Mouse (Mus musculus) neural tube, embryonic 11.5 days (tissue): Measurements from ENCODE around the gene Olfr285. TPM values are rescaled to one million over a fixed set of nuclear protein-coding genes. Genes with fewer than 3 reads are reported as not detected.

ENCODE experiments used
- polyA plus RNA-seq: library from polyadenylated mRNA; unstranded; fragments of >200 nt; fragmentation: Nextera tagmentation; extraction: Ambion mirVana; gene quantifications from 2 replicates; pipeline ENCODE4 v1.2.1, GENCODE M21; 2014

The Olfr285 gene
- polyA plus RNA-seq, 1 experiment from 2014 or later: not detected

Other genes with a start within 250 kb of the Olfr285 start
- 36.2 and 41.3 TPM in 2 replicates for gene Pfkm, start 224.8 kb downstream of the Olfr285 start, polyA plus RNA-seq
- gene Senp1, start 223.6 kb downstream of the Olfr285 start, polyA plus RNA-seq: 40.1 and 41.0 TPM in 2 replicates
- gene Asb8, start 151.7 kb downstream of the Olfr285 start, polyA plus RNA-seq: 50.7 and 58.1 TPM in 2 replicates
- 10.3 and 12.2 TPM in 2 replicates for gene Ccdc184, start 150.2 kb downstream of the Olfr285 start, polyA plus RNA-seq
- not detected in 2 replicates for gene Olfr288, start 121.8 kb downstream of the Olfr285 start, polyA plus RNA-seq
- not detected in 2 replicates for gene Gm44579, start 96.4 kb downstream of the Olfr285 start, polyA plus RNA-seq
- not detected in 2 replicates for gene Olfr287, start 96.3 kb downstream of the Olfr285 start, polyA plus RNA-seq
- not detected in 2 replicates for gene Olfr286, start 82.9 kb downstream of the Olfr285 start, polyA plus RNA-seq
- not detected in 2 replicates for gene H1fnt, start 60.1 kb downstream of the Olfr285 start, polyA plus RNA-seq
- gene Zfp641, start 21.2 kb downstream of the Olfr285 start, polyA plus RNA-seq: 1.9 TPM in 2 replicates
- not detected in 2 replicates for gene Olfr284, start 23.6 kb upstream of the Olfr285 start, polyA plus RNA-seq
- not detected in 2 replicates for gene Olfr283, start 63.6 kb upstream of the Olfr285 start, polyA plus RNA-seq
- not detected in 2 replicates for gene Olfr282, start 113.9 kb upstream of the Olfr285 start, polyA plus RNA-seq
- gene Olfr281, start 135.2 kb upstream of the Olfr285 start, polyA plus RNA-seq: not detected in 2 replicates
- gene OR5BS1P, start 152.5 kb upstream of the Olfr285 start, polyA plus RNA-seq: not detected in 2 replicates
- gene Lalba, start 165.4 kb upstream of the Olfr285 start, polyA plus RNA-seq: 0.45 TPM in 1 of 2 replicates, not detected in the other
- gene Olfr279, start 175.0 kb upstream of the Olfr285 start, polyA plus RNA-seq: not detected in 2 replicates
- gene Kansl2, start 216.9 kb upstream of the Olfr285 start, polyA plus RNA-seq: 142 and 143 TPM in 2 replicates